Mouse (Mus musculus): ENCODE measurements around the gene Hoxc6. TPM values are rescaled to one million over a fixed set of nuclear protein-coding genes. Genes with fewer than 3 reads are reported as not detected.

The Hoxc6 gene
- polyA plus RNA-seq, 1 experiment from 2014 or later = 0.25 TPM

DNA sequence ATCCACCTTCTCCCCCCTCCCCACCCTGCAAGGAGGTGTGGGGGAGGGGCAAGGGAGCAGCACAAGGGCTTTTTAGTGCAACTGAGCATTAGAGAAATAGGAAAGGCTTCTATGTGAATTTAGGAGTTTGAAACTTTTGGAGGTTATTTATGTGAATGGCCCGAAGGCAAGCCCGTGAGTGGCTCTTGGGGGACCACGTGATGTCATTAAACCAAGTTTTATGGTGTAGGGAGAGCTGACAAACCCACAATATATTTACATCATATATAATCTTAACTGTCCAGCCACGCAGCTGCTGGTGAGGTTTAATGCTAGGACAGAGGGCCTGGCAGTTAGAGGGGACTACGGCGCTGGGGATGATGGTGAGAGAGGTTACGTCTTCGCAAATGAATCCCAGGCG, 20.6 kb downstream of the Hoxc6 start, which contains the start of gene Hoxc4:
Gene Hoxc4, plus strand, starts transcription at position 299 of the 400 bp plus-strand sequence.
- Histone ChIP-seq H3K36me3 (no peaks in the 10 kb centered on the region), H3K4me2 (no peak within 1 kb of the TSS), H3K27me3 (replicated peaks) (peaks cover 100% of the 10 kb centered on the region), H3K4me3 (no peak within 1 kb of the TSS), H3K9me3 (no peaks in the 10 kb centered on the region), H3K27ac (replicated peaks) (no peak within 1 kb of the TSS), H3K9ac (no peak within 1 kb of the TSS), H3K4me1 (peaks cover 13% of the 10 kb centered on the region)
- 7% methylated on average over 9 of the region's 9 CpGs for WGBS
- ATAC-seq (ENCODE audit: extremely low read depth, insufficient number of reproducible peaks, low FRiP score, low TSS enrichment) = no peak

DNA sequence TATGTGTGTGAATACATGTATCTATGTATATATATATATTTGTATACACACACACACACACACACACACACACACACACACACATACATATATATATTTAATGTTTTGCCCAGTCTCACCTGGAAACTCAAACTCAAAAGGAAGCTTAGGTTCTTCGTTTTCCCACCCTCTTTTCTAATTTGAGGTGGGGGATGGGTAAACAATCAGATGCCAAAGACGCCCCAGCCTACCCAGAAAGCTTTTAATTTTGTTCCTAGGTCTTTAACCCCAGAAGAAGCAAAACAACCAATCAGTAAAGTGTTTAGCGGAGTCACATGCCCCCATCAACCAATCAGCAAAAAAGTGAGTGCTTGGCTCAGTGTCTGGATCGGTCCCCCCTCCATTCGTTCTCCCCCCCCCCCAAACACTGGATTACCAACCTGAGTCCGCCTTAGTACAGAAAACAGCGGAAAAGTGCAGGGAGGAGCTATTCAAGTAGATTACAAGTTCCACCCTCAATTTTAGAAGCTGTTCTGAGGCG, 22.9 kb downstream of the Hoxc6 start:
- H3K9ac ChIP-seq = no peak overlapping the region
- no peak for ATAC-seq (ENCODE audit: extremely low read depth, insufficient number of reproducible peaks, low FRiP score, low TSS enrichment)
- no peaks in the 10 kb centered on the region for H3K4me1 ChIP-seq
- H3K27me3 ChIP-seq (replicated peaks) = peaks cover 100% of the 10 kb centered on the region
- WGBS = 2% methylated on average over 8 of the region's 8 CpGs
- no peaks in the 10 kb centered on the region for H3K36me3 ChIP-seq
- H3K27ac ChIP-seq (replicated peaks) = no peak overlapping the region
- no peaks in the 10 kb centered on the region for H3K9me3 ChIP-seq
- no peak overlapping the region for H3K4me2 ChIP-seq
- H3K4me3 ChIP-seq = no peak overlapping the region

DNA sequence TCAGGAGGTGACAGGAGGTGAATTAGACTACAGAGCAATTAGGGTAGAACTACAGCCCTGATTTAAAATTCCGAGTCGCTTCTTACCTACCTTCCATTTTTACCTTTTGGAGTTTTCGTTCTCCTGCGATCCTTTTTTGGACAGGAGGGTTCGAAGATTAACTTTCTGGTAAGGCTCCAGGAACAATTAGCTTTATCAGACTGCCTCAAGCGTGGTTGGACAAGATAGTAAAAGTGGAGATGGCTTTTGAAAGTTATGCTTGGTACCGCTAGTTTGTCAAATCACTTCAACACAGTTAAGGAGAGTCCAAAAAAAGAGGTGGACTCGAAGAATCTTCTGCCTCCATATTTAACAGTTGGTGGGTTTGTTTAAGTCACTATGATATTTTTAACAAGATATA, 23.5 kb downstream of the Hoxc6 start:
- Histone ChIP-seq H3K36me3 (no peaks in the 10 kb centered on the region), H3K4me2 (no peak overlapping the region), H3K27ac (replicated peaks) (no peak overlapping the region), H3K4me3 (no peak overlapping the region), H3K4me1 (no peaks in the 10 kb centered on the region), H3K9me3 (no peaks in the 10 kb centered on the region), H3K9ac (no peak overlapping the region), H3K27me3 (replicated peaks) (peaks cover 100% of the 10 kb centered on the region)
- WGBS = 6% methylated on average over 8 of the region's 8 CpGs
- ATAC-seq (ENCODE audit: extremely low read depth, insufficient number of reproducible peaks, low FRiP score, low TSS enrichment) = no peak

DNA sequence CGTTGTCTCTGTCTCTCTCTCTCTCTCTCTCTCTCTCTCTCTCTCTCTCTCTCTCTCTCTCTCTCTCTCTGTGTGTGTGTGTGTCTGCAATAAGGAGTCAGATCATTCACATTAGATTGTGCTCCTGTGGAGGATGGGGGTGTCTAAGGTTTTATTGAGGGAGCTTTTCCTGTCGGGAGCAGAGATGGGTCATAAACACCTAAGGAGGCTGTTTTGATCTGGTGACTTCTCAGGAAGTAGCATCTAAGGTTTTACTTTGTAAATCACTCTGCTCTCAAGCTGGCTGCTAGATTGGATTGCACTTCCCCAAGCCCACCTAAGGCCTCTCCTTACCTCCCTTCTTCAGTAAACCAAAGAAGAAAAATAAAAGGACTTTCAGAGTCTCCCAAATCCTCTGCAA, 26.1 kb downstream of the Hoxc6 start:
- no peak overlapping the region for H3K4me3 ChIP-seq
- H3K4me2 ChIP-seq = no peak overlapping the region
- no peak overlapping the region for H3K27ac ChIP-seq (replicated peaks)
- H3K9ac ChIP-seq = no peak overlapping the region
- no peaks in the 10 kb centered on the region for H3K36me3 ChIP-seq
- 6% methylated on average over 2 of the region's 2 CpGs for WGBS
- H3K27me3 ChIP-seq (replicated peaks) = peaks cover 100% of the 10 kb centered on the region
- no peaks in the 10 kb centered on the region for H3K9me3 ChIP-seq
- no peak for ATAC-seq (ENCODE audit: extremely low read depth, insufficient number of reproducible peaks, low FRiP score, low TSS enrichment)
- H3K4me1 ChIP-seq = no peaks in the 10 kb centered on the region

DNA sequence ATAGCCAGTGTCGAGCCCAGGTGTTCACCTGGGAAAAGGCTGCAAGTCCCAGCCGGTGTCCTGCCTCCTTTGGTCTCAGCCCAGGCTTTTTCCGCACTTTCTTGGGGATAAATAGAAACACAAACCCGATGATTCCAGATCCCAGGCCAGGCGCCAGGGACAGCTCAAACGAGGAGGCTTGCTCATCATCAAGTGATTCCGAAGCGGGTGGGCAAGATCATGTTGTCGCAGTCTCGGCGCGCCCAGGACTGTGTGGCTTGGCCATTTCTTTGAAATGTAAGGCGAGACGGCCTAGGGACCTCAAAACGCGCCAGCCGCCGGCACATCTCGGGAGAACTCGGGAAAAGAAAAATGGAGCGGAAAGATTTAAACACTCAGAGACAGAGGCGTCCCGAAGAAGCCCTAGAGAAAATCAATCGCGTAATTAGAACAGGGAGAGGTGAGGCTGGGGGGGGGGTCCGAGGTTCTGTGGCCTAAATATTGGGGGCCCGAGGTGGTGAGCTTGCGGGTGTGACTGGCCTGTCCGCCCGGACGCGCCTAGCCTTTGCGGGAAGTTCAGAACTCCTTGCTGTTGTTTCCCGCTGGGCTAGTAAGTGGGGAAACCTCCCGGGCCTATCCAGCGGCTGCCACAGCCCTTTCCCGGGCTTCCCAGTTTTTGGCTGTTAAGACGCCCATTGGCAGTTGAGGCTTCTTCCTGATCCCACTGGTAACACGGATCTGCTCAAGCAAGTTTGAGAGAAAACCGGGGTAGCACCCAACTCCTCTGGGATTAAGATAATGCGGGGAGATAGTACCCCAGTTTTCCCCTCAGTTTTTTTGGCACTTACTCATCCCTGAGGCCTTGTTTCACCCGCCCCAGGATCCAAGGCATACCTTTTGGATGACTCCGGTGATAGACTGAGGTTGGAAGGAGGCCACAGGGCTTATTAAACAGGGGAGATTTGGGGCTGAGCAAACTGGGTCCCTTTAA, 29.5 kb downstream of the Hoxc6 start:
- H3K4me3 ChIP-seq = no peak overlapping the region
- WGBS = 2% methylated on average over 43 of the region's 43 CpGs

DNA sequence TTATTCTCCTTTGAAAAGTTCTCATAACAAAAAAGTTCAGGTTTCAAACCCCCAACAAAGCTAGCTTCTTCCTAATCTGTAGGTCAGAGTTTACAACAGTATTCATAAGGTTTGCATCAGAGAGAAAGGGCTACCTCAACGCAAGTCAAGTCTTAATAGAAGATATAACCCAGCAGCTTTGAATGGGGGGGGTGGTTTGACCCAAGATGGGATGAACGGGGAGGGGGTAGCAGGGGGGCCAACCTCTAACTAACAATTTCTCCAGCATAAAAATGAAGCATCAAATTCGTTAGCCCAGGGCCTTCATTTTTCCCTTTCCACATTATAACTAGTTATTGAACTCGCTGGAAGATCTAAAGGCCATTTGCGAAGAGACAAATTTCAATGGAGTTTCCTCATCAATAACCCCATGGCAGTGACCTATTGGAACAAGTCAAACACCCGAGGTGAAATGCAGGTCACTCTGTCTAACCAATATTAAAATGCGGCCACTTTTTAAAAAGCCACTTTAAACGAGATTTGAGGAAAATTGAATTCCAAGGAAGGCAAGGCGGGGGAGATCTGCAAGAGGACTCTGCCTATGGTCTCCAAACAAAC, 31.0 kb downstream of the Hoxc6 start:
- Histone ChIP-seq H3K9me3 (no peaks in the 10 kb centered on the region), H3K9ac (no peak overlapping the region), H3K36me3 (no peaks in the 10 kb centered on the region), H3K27ac (replicated peaks) (no peak overlapping the region), H3K4me2 (no peak overlapping the region), H3K4me1 (peaks cover under 1% of the 10 kb centered on the region; the same call in 1 of the 2 replicates), H3K4me3 (no peak overlapping the region), H3K27me3 (replicated peaks) (peaks cover 99% of the 10 kb centered on the region)
- WGBS = 21% methylated on average over 9 of the region's 9 CpGs
- ATAC-seq (ENCODE audit: extremely low read depth, insufficient number of reproducible peaks, low FRiP score, low TSS enrichment) = no peak

More for the DNA sequence above, 29.5 kb downstream of the Hoxc6 start:
- H3K9ac ChIP-seq = no peak overlapping the region
- H3K36me3 ChIP-seq = no peaks in the 10 kb centered on the region
- H3K4me1 ChIP-seq = no peaks in the 10 kb centered on the region
- H3K27me3 ChIP-seq (replicated peaks) = peaks cover 99% of the 10 kb centered on the region
- no peak overlapping the region for H3K4me2 ChIP-seq
- no peaks in the 10 kb centered on the region for H3K9me3 ChIP-seq
- no peak overlapping the region for H3K27ac ChIP-seq (replicated peaks)
- ATAC-seq (ENCODE audit: extremely low read depth, insufficient number of reproducible peaks, low FRiP score, low TSS enrichment) = no peak; the same call in 1 of the 2 replicates

DNA sequence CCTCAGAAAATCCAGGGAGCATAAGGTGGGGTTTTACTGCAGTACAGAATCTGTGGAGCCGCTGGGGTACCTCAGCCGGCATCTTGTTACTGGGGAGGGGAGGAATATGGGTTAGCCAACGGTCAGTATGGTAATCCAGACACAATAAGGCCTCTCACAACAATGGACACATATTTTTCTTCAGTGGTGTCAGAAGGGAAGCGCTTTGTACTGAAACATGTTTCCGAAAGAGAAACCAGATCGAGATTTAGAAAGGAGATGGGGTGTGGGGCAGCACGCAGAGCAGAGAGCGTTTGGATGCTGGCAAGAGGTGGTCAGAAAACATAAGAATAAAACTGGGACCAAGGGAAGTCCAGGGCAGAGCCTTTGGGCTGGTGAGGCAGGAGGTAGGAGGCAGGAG, 32.1 kb downstream of the Hoxc6 start:
- no peak overlapping the region for H3K4me2 ChIP-seq
- peaks cover 99% of the 10 kb centered on the region for H3K27me3 ChIP-seq (replicated peaks)
- H3K4me3 ChIP-seq = no peak overlapping the region
- 6% methylated on average over 8 of the region's 8 CpGs for WGBS
- H3K9me3 ChIP-seq = no peaks in the 10 kb centered on the region
- peaks cover 4% of the 10 kb centered on the region for H3K4me1 ChIP-seq
- ATAC-seq (ENCODE audit: extremely low read depth, insufficient number of reproducible peaks, low FRiP score, low TSS enrichment) = no peak
- H3K36me3 ChIP-seq = no peaks in the 10 kb centered on the region
- H3K9ac ChIP-seq = no peak overlapping the region
- no peak overlapping the region for H3K27ac ChIP-seq (replicated peaks)

DNA sequence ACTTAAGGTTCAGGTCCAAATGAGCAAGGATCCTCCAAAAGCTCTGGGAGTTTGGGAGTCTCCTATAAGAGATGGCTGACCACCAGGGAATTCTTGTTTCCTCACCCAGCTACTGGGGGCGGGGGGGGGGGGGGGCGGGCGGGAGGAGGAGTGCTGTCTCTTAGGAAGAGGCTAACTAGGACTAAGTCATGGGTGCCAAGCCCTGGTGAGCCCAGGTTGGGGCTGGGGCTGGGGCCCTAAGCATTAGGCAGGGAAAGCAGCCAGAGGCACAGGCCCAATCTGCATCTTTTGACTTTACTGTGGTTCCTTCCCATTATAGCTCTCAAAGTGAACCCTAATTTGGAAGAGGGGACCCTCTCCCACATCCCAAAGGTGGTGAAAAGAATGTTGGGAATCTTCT, 34.1 kb downstream of the Hoxc6 start:
- peaks cover 99% of the 10 kb centered on the region for H3K27me3 ChIP-seq (replicated peaks)
- no peak overlapping the region for H3K4me2 ChIP-seq
- peaks cover 4% of the 10 kb centered on the region for H3K4me1 ChIP-seq
- 0% methylated on average over 2 of the region's 3 CpGs for WGBS
- H3K9me3 ChIP-seq = no peaks in the 10 kb centered on the region
- H3K9ac ChIP-seq = no peak overlapping the region
- H3K36me3 ChIP-seq = no peaks in the 10 kb centered on the region
- no peak overlapping the region for H3K27ac ChIP-seq (replicated peaks)
- no peak overlapping the region for H3K4me3 ChIP-seq
- no peak for ATAC-seq (ENCODE audit: extremely low read depth, insufficient number of reproducible peaks, low FRiP score, low TSS enrichment)

DNA sequence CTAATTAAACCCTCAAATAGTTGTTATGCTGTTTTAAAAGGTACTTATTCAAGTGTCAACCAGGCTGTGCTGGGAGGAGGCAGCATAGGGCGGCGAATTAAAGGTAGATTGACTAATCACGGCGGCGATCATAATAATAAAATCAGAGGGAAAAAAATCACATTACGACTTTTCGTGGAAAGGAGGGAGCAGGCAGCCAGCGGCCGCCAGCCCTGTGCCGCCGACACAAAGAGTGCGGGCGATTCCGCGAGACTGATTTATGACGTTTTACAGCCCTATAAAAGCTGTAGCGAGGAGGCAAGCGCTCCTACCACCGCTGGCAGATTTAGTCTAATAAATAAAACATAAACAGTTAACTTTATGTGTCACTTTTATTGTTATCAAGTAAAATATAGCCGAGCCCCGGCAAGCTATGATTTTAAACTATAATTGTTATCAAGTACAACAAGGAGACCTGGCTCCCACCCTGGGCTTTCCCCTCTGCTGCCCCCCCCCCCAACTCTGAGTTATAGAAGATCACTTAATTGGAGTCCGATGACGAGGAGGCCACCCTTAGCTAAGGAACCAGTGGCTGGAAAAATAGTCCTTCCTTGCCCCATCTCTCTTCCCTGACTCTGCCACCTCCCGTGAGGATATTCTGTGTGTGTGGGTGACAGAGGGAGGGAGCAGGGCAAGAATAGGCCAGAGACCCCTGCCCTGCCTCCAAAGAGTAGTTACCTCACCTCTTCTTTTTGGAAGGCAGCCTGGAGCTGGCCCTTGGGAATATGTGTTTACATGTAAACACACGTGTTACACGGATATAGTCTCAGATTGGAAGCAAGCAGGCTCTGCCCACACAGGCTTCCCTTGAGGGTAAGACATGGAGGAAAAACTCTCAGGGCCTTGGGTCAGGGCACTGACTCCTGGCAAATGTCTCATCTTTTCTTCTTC, 34.9 kb downstream of the Hoxc6 start:
- 2% methylated on average over 26 of the region's 26 CpGs for WGBS
- H3K4me3 ChIP-seq = no peak overlapping the region
- H3K9ac ChIP-seq = no peak overlapping the region
- H3K9me3 ChIP-seq = no peaks in the 10 kb centered on the region
- H3K36me3 ChIP-seq = no peaks in the 10 kb centered on the region
- H3K4me1 ChIP-seq = peaks cover 4% of the 10 kb centered on the region
- H3K27me3 ChIP-seq (replicated peaks) = peaks cover 99% of the 10 kb centered on the region
- no peak overlapping the region for H3K27ac ChIP-seq (replicated peaks)
- no peak overlapping the region for H3K4me2 ChIP-seq
- ATAC-seq (ENCODE audit: extremely low read depth, insufficient number of reproducible peaks, low FRiP score, low TSS enrichment) = no peak

DNA sequence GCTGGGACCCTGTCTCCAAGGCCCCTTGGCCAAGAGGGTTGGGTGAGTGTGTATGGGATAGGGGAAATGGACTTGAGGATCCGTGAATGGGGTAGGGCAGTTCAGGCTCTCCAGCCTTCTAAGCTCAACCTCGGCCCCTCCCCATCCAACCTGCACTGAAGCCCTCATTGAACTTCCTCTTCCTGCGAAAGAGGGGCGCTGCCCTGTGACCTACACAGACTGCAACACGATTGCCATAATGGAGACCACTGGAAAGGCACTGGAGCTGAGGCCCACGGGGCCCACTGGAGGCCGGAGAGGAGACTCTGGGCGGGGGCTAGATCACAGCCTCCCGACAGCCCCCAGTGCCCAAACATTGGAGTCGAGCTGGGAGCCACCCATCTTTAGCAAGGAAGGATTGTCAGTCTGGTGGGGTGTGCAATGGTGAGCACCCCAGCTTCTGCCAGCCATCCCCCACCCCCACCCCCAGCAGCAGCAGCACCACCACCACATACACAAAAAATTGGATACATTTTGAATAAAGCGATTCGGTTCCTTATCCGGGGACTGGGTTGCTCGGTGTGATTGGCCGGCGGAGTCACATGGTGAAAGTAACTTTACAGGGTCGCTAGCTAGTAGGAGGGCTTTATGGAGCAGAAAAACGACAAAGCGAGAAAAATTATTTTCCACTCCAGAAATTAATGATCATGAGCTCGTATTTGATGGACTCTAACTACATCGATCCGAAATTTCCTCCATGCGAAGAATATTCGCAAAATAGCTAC, 36.2 kb downstream of the Hoxc6 start:
- peaks cover 99% of the 10 kb centered on the region for H3K27me3 ChIP-seq (replicated peaks)
- WGBS = under 1% methylated on average over 24 of the region's 24 CpGs
- peak overlapping the region; percentile 62 for H3K4me2 ChIP-seq
- H3K36me3 ChIP-seq = no peaks in the 10 kb centered on the region
- H3K4me1 ChIP-seq = peaks cover 4% of the 10 kb centered on the region
- H3K27ac ChIP-seq (replicated peaks) = no peak overlapping the region
- peak overlapping the region; percentile 46 for H3K4me3 ChIP-seq
- no peaks in the 10 kb centered on the region for H3K9me3 ChIP-seq
- peak overlapping the region; percentile 50 for H3K9ac ChIP-seq
- no peak for ATAC-seq (ENCODE audit: extremely low read depth, insufficient number of reproducible peaks, low FRiP score, low TSS enrichment)

Measured in heart, embryonic 13.5 days (tissue).